Mouse (Mus musculus) CH12.LX (cell line): ENCODE data around the gene Macrod2. TPM values are rescaled to one million over a fixed set of nuclear protein-coding genes. Genes with fewer than 3 reads are reported as not detected.

Source experiments
- DNase-seq: peaks from one replicate; pipeline ENCODE4 v3.0.0-alpha.2; 2013; ENCODE audit errors: extremely low read depth
- H3K27ac ChIP-seq: 2 replicates; pipeline ENCODE4 v1.5.1; 2012; ENCODE audit warnings: low read depth, mild to moderate bottlenecking, control low read depth, moderate library complexity; ENCODE audit not compliant: insufficient read depth
- H3K27me3 ChIP-seq: replicated peaks from 2 replicates; pipeline ENCODE3; 2012; ENCODE audit warnings: inconsistent platforms
- H3K36me3 ChIP-seq, 2 experiments: replicated peaks in 1 of 2; 2 replicates each; pipeline versions ENCODE3 to v1.6.1; 2012; ENCODE audit warnings: inconsistent platforms in 1 of 2, low read length in 1 of 2, mild to moderate bottlenecking in 1 of 2, mixed read lengths in 1 of 2, moderate library complexity in 1 of 2; ENCODE audit not compliant: control insufficient read depth in 1 of 2, insufficient read depth in 1 of 2
- H3K4me1 ChIP-seq, 2 experiments: 2 replicates each; pipeline ENCODE4 v1.6.1; 2012; ENCODE audit warnings: inconsistent platforms in 1 of 2, moderate library complexity in 1 of 2; ENCODE audit not compliant: insufficient read depth in 2 of 2, control insufficient read depth in 1 of 2
- H3K4me2 ChIP-seq: 2 replicates; pipeline ENCODE4 v1.6.1; 2012; ENCODE audit warnings: low read depth, mild to moderate bottlenecking, control low read depth; ENCODE audit not compliant: poor library complexity, insufficient read depth, severe bottlenecking
- H3K4me3 ChIP-seq, 3 experiments: fragments of 150-350 bp in 1 of 3; sonication (generic) in 1 of 3; replicated peaks in 1 of 3; 2 replicates each; pipeline versions ENCODE3 to v1.5.1; 2011 to 2012; ENCODE audit warnings: low read depth in 2 of 3, low read length in 2 of 3, mild to moderate bottlenecking in 2 of 3, moderate library complexity in 2 of 3, control low read depth in 1 of 3, improper control_type of control experiment in 1 of 3, inconsistent platforms in 1 of 3, mixed read lengths in 1 of 3; ENCODE audit not compliant: poor library complexity in 1 of 3
- H3K79me2 ChIP-seq: replicated peaks from 2 replicates; pipeline ENCODE4 v1.6.1; 2012; ENCODE audit warnings: mild to moderate bottlenecking, moderate library complexity; ENCODE audit not compliant: control insufficient read depth, poor library complexity, insufficient read depth, severe bottlenecking; ENCODE audit errors: extremely low read depth
- H3K9ac ChIP-seq: 2 replicates; pipeline ENCODE4 v1.6.1; 2012; ENCODE audit warnings: low read depth, mild to moderate bottlenecking, control low read depth, moderate library complexity; ENCODE audit not compliant: insufficient read depth
- H3K9me3 ChIP-seq: replicated peaks from 2 replicates; pipeline ENCODE3; 2012; ENCODE audit warnings: low read length, inconsistent platforms, mixed read lengths
- BHLHE40 ChIP-seq: IDR thresholded peaks from 2 replicates; pipeline ENCODE4 v1.6.1; 2011; ENCODE audit warnings: mild to moderate bottlenecking, low read depth, low read length, improper control_type of control experiment
- E2F4 ChIP-seq: IDR thresholded peaks from 2 replicates; pipeline ENCODE4 v1.6.1; 2011; ENCODE audit warnings: low read depth, low read length, improper control_type of control experiment; ENCODE audit not compliant: insufficient replicate concordance
- GABPA ChIP-seq: IDR thresholded peaks from 2 replicates; pipeline ENCODE4 v1.6.1; 2012; ENCODE audit warnings: low read depth, low read length, improper control_type of control experiment, inconsistent platforms; ENCODE audit not compliant: insufficient replicate concordance
- JUN ChIP-seq: IDR thresholded peaks from 2 replicates; pipeline ENCODE4 v1.6.1; 2011; ENCODE audit warnings: low read depth, mild to moderate bottlenecking, low read length, improper control_type of control experiment, moderate library complexity; ENCODE audit not compliant: insufficient read depth
- JUND ChIP-seq: conservative IDR thresholded peaks from 2 replicates; pipeline ENCODE4 v1.6.1; 2011; ENCODE audit warnings: low read depth, low read length, improper control_type of control experiment
- KAT2A ChIP-seq: IDR thresholded peaks from 2 replicates; pipeline ENCODE4 v1.6.1; 2012; ENCODE audit warnings: low read length, improper control_type of control experiment, inconsistent platforms; ENCODE audit not compliant: insufficient replicate concordance
- MAZ ChIP-seq: IDR thresholded peaks from 2 replicates; pipeline ENCODE4 v1.6.1; 2012; ENCODE audit warnings: low read depth, mild to moderate bottlenecking, inconsistent platforms, low read length, improper control_type of control experiment, moderate library complexity
- PAX5 ChIP-seq: IDR thresholded peaks from 2 replicates; pipeline ENCODE4 v1.6.1; 2012; ENCODE audit warnings: low read length, inconsistent platforms, mixed read lengths
- POLR2A ChIP-seq: IDR thresholded peaks from 2 replicates; pipeline ENCODE4 v1.6.1; 2011; ENCODE audit warnings: low read depth, mild to moderate bottlenecking, improper control_type of control experiment, low read length
- RAD21 ChIP-seq: IDR thresholded peaks from 2 replicates; pipeline ENCODE4 v1.6.1; 2011; ENCODE audit warnings: low read depth, mild to moderate bottlenecking, low read length, improper control_type of control experiment, moderate library complexity
- SIN3A ChIP-seq: IDR thresholded peaks from 2 replicates; pipeline ENCODE4 v1.6.1; 2012; ENCODE audit warnings: low read length, improper control_type of control experiment, inconsistent platforms
- SMC3 ChIP-seq: IDR thresholded peaks from 2 replicates; pipeline ENCODE4 v1.6.1; 2011; ENCODE audit warnings: low read depth, low read length, improper control_type of control experiment
- UBTF ChIP-seq: IDR thresholded peaks from 2 replicates; pipeline ENCODE4 v1.6.1; 2012; ENCODE audit warnings: low read depth, mild to moderate bottlenecking, inconsistent platforms, low read length, improper control_type of control experiment, moderate library complexity
- USF1 ChIP-seq: IDR thresholded peaks from 2 replicates; pipeline ENCODE4 v1.6.1; 2014; ENCODE audit warnings: low read depth, mild to moderate bottlenecking, inconsistent platforms, low read length, improper control_type of control experiment
- ZC3H11A ChIP-seq: IDR thresholded peaks from 2 replicates; pipeline ENCODE4 v1.6.1; 2012; ENCODE audit warnings: low read depth, mild to moderate bottlenecking, inconsistent platforms, low read length, improper control_type of control experiment
- ZMIZ1 ChIP-seq: IDR thresholded peaks from 2 replicates; pipeline ENCODE4 v1.6.1; 2012; ENCODE audit warnings: low read depth, mild to moderate bottlenecking, inconsistent platforms, low read length, improper control_type of control experiment
- ZNF384 ChIP-seq: IDR thresholded peaks from 2 replicates; pipeline ENCODE4 v1.6.1; 2012; ENCODE audit warnings: low read depth, low read length, improper control_type of control experiment, inconsistent platforms
- dilution Hi-C: fragments of 300-500 bp; cut with MboI; formaldehyde crosslinking; loops from 2 replicates; pipeline ENCODE4 v1.14.3; 2020; ENCODE audit warnings: low sequenced_read_pairs; ENCODE audit not compliant: extremely low pct_unique_long_range_greater_than_20kb, extremely low pct_ligation_motif_present
- in situ Hi-C: fragments of 300-500 bp; cut with MboI; formaldehyde crosslinking; loops from 3 replicates; pipeline ENCODE4 v1.14.3; 2019; ENCODE audit warnings: low sequenced_read_pairs, low pct_ligation_motif_present, low pct_unique_long_range_greater_than_20kb, mixed read lengths
- polyA plus RNA-seq: library from polyadenylated mRNA; unstranded; fragments of >175 nt; gene quantifications from 2 replicates; pipeline ENCODE4 v1.2.1, GENCODE M21; 2012; ENCODE audit warnings: low read depth; ENCODE audit not compliant: insufficient read length
- total RNA-seq, 2 experiments: library from RNA; depleted of rRNA; stranded (reverse); fragments of 300-350 nt in 1 of 2; fragments of >200 nt in 1 of 2; gene quantifications; 2 replicates each; pipeline ENCODE4 v1.2.3; 2012 to 2014

The Macrod2 gene
- total and polyA plus RNA-seq, 3 experiments: not detected

DNA sequence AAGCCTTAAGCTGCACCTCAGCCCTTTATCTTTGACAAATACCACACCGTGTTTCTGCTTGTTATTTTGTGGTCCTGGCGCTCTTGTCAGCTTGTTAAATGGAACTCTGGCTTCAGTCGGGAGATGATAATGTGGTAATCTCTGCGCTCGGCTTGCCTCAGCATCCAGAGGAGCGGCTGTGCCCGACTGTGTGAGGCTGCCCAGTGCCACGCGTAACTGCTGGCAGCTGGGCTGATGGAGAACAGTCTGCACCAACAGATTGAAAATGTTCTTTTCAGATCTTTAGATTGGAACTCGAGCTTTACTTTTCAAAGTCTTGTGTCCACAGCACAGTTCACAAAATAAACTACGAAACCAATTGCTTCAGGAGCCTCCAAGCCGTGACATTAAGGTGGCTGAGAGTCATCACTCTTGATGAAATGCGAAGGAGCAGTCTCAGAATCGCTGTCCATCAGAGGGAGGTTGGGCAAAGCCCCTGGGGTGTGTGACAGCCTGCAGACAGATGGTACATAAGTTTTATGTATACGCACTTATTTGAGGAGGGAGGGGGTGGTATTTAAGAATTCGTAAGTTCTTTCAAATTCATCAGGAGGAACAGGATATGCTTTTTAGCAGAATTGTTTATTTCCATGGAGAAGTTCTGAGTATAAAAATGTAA lies 836.0 kb downstream of the Macrod2 start:
- H3K4me3 ChIP-seq: no peak overlapping the region
- no peaks in the 10 kb centered on the region for H3K79me2 ChIP-seq
- dilution Hi-C loops: no loop called here
- H3K27me3 ChIP-seq: no peaks in the 10 kb centered on the region
- no peak overlapping the region for H3K4me2 ChIP-seq
- no peaks in the 10 kb centered on the region for H3K36me3 ChIP-seq
- no peaks in the 10 kb centered on the region for H3K4me1 ChIP-seq
- no peak overlapping the region for H3K9ac ChIP-seq
- no peak for DNase-seq
- no peak overlapping the region for H3K27ac ChIP-seq
- TF ChIP-seq USF1 (no peak), ZNF384 (no peak), GABPA (no peak), ZMIZ1 (no peak), BHLHE40 (no peak), E2F4 (no peak), RAD21 (no peak), MAZ (no peak), PAX5 (no peak)
- in situ Hi-C loops: no loop called here
- peaks cover 36% of the 10 kb centered on the region for H3K9me3 ChIP-seq

DNA sequence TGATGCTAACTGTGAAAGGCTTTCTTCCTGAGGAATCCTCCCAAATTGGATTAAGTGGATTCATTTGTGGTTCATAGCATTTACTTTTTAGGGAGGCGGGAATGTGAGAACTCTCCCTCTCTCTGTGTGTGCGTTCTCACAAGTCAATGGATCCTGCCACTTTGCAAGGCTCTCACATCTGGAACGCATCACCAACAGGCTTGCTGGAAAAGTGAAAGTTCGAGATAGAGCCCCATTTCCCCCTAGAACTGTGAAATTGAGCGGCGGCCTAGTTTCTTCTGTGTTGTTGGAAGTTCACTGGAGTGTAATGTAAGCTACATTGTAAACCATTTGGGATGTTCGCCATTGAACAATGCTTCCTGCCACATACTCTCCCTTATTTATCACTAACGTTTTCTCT lies 839.2 kb downstream of the Macrod2 start:
- in situ Hi-C loops: no loop called here
- no peaks in the 10 kb centered on the region for H3K79me2 ChIP-seq
- no peak for DNase-seq
- H3K4me2 ChIP-seq: no peak overlapping the region
- H3K9me3 ChIP-seq: peaks cover 43% of the 10 kb centered on the region
- no peaks in the 10 kb centered on the region for H3K4me1 ChIP-seq
- no peak overlapping the region for H3K9ac ChIP-seq
- H3K36me3 ChIP-seq: no peaks in the 10 kb centered on the region
- no peak for TF ChIP-seq ZC3H11A
- TF ChIP-seq UBTF: no peak
- no peak for TF ChIP-seq MAZ
- no peak for TF ChIP-seq USF1
- TF ChIP-seq ZMIZ1: no peak
- TF ChIP-seq E2F4: no peak
- no peak overlapping the region for H3K27ac ChIP-seq
- no peaks in the 10 kb centered on the region for H3K27me3 ChIP-seq
- H3K4me3 ChIP-seq: no peak overlapping the region
- dilution Hi-C loops: no loop called here

DNA sequence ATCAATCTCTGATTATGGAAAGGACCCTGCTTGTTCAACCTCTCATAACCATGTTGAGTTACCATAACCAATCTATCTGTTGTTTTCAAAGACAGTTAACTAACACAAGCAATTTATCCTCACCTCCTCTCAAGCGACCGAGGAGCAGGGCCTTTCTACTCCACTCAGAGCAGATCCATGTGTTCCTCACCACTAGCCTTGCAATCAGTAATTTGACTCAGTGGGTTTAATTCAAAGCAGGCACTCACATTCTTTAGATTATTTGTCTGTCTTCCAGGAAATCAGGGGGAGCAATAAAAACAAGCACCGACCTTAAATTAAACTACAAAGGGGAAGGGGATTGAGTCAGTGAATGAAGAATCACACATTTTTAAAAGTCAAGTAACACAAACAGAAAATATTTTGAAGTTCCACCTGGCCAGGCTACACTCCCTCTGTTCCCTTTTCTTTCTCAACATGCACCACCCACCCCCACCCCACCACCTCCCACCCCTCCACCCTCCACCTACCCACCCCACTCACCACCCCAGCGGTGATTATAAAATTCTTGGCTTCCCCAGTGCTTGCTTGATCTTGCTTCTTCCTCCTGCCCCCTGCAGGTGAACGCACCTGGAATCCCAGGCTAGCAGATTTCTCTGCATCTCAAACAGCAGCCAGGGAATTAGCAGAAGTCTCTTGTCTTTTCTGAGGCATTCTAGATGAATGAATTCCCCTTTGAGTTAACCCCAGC lies 839.8 kb downstream of the Macrod2 start:
- no peaks in the 10 kb centered on the region for H3K79me2 ChIP-seq
- no peak overlapping the region for H3K4me3 ChIP-seq
- dilution Hi-C loops: no loop called here
- no peak overlapping the region for H3K4me2 ChIP-seq
- no peak overlapping the region for H3K9ac ChIP-seq
- H3K9me3 ChIP-seq: peaks cover 46% of the 10 kb centered on the region
- no peaks in the 10 kb centered on the region for H3K27me3 ChIP-seq
- TF ChIP-seq SIN3A (no peak), POLR2A (no peak), SMC3 (no peak), KAT2A (no peak), JUND (no peak), JUN (no peak), RAD21 (no peak)
- H3K36me3 ChIP-seq: no peaks in the 10 kb centered on the region
- in situ Hi-C loops: no loop called here
- no peak for DNase-seq
- no peak overlapping the region for H3K27ac ChIP-seq
- H3K4me1 ChIP-seq: no peaks in the 10 kb centered on the region
